Mouse (Mus musculus) kidney, postnatal 14 days (tissue): ENCODE measurements around the gene Flt3l.

ENCODE experiments used
- DNase-seq: peaks from one replicate; pipeline ENCODE4 v3.0.0; 2022; ENCODE audit warnings: mixed read lengths

Flt3l gene

DNA sequence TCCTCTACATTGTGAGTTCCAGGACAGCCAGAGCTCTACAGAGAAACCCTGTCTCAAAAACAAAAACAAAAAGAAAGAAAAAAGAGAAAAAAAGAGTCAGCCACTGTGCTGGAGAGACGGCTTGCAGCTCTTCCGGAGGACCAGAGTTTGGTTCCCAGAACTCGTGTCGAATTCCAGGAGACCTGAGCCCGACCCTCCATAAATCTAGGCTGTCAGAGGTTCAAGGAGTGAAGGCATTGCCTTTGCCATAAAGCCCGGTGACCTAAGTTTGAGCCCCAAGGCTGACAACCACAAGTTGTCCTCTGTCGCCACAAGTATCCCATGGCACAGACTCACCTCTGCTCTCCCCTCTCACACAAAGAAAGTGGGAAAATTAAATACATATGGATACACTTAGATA lies 42.1 kb downstream of the Flt3l start:
- no peak for DNase-seq

DNA sequence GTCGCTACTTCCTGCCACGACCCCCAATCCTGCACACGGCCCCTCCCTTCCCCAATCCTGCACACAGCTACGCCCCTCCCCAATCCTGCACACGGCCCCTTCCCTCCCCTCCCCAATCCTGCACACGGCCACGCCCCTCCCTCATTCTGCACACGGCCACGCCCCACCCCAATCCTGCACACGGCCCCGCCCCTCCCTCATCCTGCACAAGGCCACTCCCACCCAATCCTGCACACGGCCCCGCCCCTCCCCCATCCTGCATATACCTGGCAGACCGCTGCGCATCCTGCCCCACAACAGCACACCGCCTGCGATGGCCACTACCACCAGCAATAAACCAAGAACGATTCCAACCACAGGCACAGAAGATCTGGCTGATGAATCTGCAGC lies 42.7 kb downstream of the Flt3l start:
- no peak for DNase-seq

DNA sequence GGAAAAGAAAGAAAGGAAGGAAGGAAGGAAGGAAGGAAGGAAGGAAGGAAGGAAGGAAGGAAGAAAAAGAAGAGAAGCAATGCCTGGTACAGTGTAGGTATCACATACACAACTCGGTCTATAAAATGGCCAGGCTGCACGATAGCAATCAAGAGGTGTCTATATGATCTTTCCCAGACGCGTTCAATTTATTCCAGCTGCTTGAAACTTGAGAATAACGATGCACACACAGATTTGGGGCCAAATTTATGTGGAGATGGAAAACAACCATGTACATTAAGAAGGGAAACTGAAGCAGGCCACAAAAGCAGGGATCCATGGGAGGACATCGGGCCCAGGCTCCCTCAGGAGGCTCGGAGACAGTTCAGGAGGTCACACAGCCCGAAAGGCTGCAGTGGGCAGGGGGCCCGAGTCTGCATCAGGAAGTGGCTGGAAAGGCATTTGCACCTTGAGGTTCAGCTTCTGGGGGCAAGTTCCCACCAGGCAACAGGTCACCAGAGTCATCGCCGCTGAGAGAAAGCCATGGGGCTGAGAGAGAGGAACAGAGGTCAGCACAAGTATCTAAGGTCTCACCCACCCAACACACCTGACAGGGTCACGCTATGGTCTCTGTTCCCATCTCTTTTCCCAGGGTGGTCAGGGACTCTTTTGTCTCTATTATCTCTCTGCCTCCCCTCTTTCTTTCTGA lies 43.3 kb downstream of the Flt3l start:
- no peak for DNase-seq

DNA sequence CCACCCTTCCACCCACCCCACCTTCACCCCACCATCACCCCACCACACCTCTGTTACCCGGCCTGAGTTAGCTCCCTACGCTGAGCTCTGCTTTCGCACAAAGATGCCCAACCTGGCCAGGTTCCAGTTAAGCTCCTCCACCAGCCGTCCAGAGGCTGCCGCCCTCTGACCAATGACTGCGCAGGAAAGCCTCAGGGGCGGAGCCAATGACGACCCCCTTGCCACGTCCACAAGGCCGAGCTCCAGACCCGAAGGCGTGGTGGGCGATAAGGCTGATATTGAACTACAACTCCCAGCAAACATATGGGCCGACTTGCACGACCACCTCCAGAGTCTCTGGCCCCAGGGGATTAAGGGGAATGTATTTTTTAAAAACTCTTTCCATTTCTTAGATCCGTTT lies 44.2 kb downstream of the Flt3l start, which contains the start of gene Rcn3:
Gene Rcn3, minus strand, starts transcription at position 174 of the 400 bp plus-strand sequence.
- DNase-seq = peak; percentile 91

DNA sequence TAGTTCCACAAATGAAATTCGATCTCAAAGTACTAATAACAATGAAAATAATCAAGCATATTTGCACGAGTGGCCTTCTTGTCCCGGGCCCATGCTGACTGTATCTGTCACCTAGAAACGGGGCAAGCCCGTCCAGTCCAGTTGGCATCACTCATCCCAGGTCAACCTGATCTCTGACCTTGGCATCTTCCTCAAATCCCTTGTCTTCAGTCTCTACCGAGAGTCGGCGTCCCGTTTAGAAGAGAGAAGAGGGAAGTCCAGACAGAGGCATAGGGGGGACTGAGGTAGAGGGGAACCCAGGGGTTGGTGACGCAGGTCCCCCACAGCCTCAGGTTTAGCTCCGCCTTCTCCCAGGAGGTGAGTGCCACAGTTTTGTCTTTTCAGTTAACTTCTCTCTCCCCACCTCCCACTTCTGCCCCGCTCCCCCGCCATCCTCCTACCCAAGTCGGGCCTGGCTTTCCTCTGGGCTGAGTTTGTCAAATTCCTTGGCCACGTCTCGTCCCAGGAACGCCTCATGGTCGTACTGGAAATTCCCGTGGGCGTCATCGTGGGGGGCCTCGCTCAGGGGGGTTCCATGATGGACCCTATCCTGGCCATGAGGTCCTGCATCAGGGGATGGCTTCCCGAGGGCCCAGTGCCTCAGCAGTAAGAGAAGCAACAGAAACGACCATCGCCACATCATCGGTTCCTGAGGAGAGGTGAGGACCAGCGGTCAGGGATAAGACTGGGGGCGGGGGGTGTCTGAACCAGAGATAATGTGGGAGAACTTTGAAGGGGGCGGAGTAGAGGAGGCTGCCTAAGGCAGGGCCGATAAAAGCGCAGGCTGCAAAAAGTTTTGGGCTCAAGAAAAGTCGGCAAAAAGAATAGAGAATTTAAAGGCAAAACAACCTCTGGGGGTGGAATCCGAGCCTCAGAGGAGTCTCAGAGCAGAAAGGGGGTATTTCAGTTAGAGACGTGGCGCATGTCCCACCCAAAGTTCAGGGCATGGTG lies 44.9 kb downstream of the Flt3l start:
- peak; percentile 42 for DNase-seq

DNA sequence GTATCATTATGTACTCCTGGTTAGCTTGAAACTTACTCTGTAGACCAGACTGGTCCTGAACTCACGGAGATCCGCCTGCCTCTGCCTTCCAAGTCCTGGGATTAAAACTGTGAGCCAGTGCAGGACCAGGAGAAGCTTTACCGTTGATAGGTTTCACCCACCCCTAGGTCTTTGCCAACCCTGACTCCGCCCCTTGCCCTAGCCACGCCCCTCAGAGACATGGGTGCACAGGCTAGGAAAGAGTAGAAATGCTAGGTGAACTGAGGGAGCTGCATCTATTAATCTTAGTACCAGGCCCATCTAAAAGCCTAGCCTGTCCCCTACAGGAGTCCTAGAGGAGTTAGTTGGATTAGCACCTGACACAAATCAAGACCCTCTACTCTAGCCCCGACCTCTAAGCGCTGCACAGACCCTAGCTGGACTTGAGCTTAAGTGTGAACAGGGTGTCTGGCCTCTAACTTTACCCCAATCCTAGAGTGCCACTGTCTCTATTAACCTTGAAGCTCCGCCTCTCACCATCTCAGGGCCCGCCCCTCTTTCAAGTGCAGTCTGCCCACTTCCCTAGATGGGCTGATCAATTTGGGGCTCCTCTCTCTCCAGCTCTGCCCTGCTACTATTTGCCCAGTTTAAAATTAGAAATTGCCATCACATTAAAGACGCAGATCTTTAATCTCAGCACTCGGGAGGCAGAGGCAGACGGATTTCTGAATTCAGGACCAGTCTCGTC lies 45.8 kb downstream of the Flt3l start:
- no peak for DNase-seq

DNA sequence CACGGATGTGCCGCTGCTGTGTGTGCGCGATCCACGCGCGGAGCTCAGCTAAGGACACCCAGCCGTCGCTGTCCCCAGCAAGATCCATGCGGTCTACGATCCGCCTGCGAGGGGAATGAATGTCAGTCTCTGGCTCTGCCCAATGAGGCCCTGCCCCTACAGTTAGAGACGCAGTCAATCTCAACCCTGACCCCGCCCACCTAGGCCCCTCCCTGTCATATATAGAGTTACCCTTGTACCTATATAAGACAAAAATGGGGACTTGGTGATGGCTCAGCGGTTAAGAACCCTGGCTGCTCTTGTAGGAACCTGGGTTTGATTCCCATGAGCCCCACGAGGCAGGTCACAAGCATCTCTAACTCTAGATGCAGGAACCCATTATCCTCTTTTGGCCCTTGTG lies 47.6 kb downstream of the Flt3l start:
- DNase-seq = no peak

DNA sequence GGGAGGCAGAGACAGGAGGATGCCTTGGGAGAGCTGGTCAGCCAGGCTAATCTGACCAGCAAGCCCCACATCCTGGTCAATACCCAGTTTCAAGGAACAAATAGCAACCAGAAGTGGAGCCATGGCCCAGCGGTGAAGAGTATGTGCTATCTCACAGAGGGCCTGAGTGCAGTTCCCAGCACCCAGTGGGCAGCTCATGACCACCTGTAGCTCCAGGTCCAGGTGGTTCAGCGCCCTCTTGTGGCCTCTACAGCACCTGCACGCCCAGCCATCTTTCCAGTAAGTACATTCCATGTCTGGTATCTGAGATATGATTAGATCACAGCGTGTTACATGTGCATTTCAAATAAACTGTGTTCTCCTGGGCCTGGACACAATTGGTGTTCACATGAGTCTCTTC lies 50.1 kb downstream of the Flt3l start:
- DNase-seq = no peak

DNA sequence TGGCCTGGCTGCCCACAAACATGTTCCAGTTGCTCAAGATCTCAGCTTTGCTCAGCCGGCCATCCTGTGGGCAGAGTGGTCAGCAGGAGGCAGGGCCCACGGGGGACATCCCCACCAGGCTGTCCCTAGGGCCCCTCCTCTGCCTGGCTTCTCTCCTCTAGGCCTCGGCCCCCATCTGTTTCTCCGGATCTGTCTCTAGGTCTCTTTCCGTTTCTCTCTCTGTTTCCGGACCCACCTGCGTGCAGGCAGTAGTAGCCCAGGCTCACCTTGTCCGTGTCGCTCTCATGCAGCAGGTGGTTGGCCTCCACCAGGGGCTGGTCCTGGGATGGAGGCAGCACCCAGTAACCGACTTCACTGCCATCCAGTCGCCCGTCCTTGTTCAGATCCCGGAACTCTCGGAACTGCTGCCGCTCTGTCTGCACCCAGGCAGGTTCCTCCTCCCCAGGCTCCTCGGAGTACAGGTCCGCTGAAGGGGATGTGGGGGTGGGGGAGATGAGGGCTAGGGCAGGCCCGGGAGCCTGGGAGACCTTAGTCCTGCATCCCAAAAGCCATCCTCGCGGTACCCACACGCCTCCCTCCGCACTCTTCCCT lies 52.8 kb downstream of the Flt3l start:
- DNase-seq = no peak

DNA sequence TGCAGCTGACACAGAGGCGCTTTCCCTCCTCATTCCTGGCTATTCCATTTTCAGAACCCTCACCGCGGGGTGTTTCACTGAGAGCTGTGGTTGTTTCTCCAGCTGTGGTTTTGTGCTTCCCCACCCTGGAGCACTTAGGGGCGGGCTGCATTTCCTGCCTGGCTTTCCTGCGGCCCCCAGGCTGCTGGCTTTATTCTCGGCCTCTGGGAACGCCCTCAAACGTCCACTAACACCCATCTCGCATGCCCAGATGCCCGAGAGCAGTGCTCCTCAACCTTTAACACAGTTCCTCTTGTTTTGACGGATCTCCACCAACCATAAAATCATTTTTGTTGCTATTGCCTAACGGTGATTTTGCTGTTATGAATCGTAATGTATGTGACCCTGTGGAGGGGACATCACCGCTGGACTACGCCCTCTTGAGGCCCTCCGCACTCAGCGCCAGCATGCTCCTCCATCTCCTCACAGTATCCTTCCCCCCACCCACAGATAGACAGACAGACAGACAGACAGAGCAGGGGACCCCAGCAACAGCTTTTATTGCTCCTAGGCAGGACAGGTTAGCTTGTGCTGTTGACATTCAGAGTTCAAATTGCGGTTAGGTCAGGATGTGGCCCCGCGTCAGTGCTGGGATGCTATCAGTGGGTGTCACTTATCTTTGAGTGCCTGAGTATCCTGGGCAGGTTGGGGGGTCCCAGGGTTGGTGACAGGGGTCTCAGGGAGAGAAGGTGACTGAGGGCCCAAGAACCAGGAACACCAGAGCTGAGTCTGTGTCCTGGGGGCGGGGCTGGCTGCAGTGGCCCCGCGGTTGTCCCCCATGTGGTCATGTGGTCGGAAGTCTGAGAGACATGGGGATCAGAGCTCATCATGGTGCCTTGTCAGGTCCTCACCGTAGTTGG lies 53.6 kb downstream of the Flt3l start:
- DNase-seq = peak; percentile 73

DNA sequence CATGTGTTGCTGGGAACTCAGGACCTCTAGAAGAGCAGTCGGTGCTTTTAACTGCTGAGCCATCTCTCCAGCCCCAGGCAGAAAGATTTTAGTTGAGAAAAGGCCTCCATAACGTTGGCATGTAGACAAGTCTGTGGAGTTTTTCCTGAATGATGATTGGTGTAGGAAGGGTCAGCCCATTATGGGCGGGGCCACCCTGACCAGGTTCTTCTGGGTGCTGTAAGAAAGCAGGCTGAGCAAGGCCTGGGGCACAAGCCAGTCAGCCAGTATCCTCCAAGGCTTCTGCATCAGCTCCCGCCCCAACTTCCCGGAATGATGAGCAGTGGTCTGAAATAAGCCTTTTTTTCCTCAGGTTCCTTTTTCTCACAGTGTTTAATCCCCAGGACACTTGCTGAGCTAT lies 55.2 kb downstream of the Flt3l start:
- no peak for DNase-seq

DNA sequence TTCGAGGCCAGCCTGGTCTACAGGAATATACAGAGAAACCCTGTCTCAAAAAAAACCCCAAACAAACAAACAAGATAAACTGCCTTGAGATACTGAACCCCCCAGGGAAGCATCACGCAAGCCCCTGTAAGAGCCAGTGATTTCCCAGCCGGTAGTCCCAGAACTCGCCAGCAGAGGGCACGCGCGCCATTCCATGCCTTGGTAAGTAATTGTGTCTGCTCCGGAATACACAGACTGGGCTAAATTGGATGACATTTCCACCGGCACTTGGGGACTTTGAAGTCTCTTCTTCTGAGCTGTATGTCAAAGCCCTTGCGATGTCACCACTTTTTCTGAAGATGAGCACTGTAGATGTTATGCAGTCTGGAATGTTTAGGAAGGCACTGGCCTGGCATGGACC lies 56.4 kb downstream of the Flt3l start:
- DNase-seq = peak; percentile 93
